Mouse (Mus musculus): ENCODE measurements around the gene Rnf123. TPM values are rescaled to one million over a fixed set of nuclear protein-coding genes. Genes with fewer than 3 reads are reported as not detected.
A peak's percentile ranks its signal among the peaks of the same experiment; 100 is the strongest.

The Rnf123 gene
- polyA plus RNA-seq, 1 experiment from 2014 or later = 16.5 TPM

- Histone ChIP-seq H3K4me3 (ENCODE audit: inconsistent target) (no peak overlapping the region), H3K79me2 (ENCODE audit: inconsistent target) (peaks cover 100% of the 10 kb centered on the region), H3K27ac (no peak overlapping the region), H3K36me3 (ENCODE audit: inconsistent target) (peaks cover 6% of the 10 kb centered on the region; the same call in 1 of the 2 replicates)
- WGBS (ENCODE audit: missing documents) = 85% methylated on average over 4 of the region's 5 CpGs
These were observed 75.1 kb downstream of the Rnf123 start for GRCm38 (mm10) chr9:108008041-108008440.

DNA sequence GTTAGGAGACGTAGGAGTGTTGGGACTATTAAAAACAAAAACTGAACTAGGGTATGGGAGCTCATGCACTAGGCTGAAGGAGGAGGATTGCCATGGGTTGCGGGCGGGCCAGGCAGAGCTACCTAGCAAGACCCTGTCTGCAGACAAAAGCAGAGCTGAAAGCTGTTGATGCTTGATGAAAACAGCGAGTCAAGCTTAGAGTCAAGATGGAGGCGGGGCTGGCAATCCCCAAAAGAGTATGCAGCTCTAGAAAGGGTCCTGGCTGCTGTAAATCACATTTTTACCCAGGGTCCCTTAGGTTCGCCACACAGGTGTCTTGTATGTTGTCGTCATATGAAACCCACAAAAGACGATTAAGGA, 79.6 kb downstream of the Rnf123 start:
- H3K79me2 ChIP-seq (ENCODE audit: inconsistent target) = peaks cover 59% of the 10 kb centered on the region
- peak overlapping the region; percentile 94 for H3K4me3 ChIP-seq (ENCODE audit: inconsistent target)
- 3% methylated on average over 8 of the region's 8 CpGs for WGBS (ENCODE audit: missing documents)
- H3K36me3 ChIP-seq (ENCODE audit: inconsistent target) = no peaks in the 10 kb centered on the region
- H3K27ac ChIP-seq = peak overlapping the region; percentile 55

DNA sequence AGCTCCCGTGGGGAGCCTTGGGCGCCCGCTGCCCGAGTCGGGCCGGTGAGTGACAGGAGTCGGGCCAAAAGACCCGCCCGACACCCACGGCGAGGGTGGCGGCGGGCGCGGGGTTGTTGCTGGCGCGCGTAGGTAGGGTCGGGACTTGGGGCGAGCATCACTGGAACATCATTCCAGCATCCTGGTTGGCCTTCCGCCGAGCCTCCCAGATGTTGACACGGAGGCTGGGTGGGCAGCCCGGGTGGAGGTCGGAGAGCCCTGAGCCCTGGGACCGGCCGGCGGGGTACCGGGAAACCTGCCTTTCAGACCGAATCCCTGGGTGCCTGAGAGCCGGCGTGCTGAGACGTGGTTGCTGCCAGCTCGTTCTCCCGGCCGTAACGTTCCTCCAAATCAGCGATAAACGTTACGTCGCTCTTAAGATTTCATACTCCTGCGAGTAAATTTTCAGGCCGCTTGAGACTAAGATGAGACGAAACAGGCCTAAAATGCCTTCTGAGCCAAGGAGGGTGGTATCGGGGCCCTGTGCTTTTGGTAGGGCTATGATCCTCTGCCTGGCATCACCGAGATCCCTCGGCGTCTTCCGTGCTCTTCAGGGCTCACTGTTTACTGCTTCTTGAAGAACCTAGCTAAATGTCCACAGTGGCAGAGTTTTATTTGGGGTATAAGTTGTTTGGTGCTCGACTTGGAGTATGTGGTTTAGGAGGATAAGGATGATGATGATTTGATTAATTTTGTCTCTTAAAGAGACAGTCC, 80.2 kb downstream of the Rnf123 start:
- peak overlapping the region; percentile 55 for H3K27ac ChIP-seq
- H3K79me2 ChIP-seq (ENCODE audit: inconsistent target) = peaks cover 53% of the 10 kb centered on the region
- 0% methylated on average over 45 of the region's 50 CpGs for WGBS (ENCODE audit: missing documents)
- H3K4me3 ChIP-seq (ENCODE audit: inconsistent target) = peak overlapping the region; percentile 94
- no peaks in the 10 kb centered on the region for H3K36me3 ChIP-seq (ENCODE audit: inconsistent target)

- Histone ChIP-seq H3K4me3 (ENCODE audit: inconsistent target) (peak within 1 kb of the TSS; percentile 94), H3K36me3 (ENCODE audit: inconsistent target) (no peaks in the 10 kb centered on the region), H3K79me2 (ENCODE audit: inconsistent target) (peaks cover 45% of the 10 kb centered on the region), H3K27ac (peak within 1 kb of the TSS; percentile 80)
- WGBS (ENCODE audit: missing documents) = 0% methylated on average over 43 of the region's 51 CpGs
These were observed 81.0 kb downstream of the Rnf123 start, which contains the start of gene Ip6k1 for GRCm38 (mm10) chr9:108001922-108002770. Ip6k1 (plus strand) TSS chr9:108002501.

Other genes starting within 250 kb of the Rnf123 start
- 41.6 to 90.8 TPM (median 45.5 TPM) in 3 replicates for gene Rbm6, start 210.1 kb downstream of the Rnf123 start, polyA plus RNA-seq (2018)
- gene Mon1a, start 195.2 kb downstream of the Rnf123 start, polyA plus RNA-seq (2018) = 8.2 to 10.9 TPM (median 8.7 TPM) in 3 replicates
- not detected in 3 replicates for gene Mst1r, start 176.5 kb downstream of the Rnf123 start, polyA plus RNA-seq (2018)
- not detected in 3 replicates for gene Actl11, start 154.9 kb downstream of the Rnf123 start, polyA plus RNA-seq (2018)
- not detected in 3 replicates for gene Camkv, start 147.7 kb downstream of the Rnf123 start, polyA plus RNA-seq (2018)
- 0.43 to 3.0 TPM (median 1.1 TPM) in 3 replicates for gene Traip, start 133.2 kb downstream of the Rnf123 start, polyA plus RNA-seq (2018)
- gene Uba7, start 107.8 kb downstream of the Rnf123 start, polyA plus RNA-seq (2018) = 33.6 to 130 TPM (median 36.8 TPM) in 3 replicates
- gene Gm20661, start 100.3 kb downstream of the Rnf123 start, polyA plus RNA-seq (2018) = 0.16 to 0.26 TPM in 2 of 3 replicates, not detected in the other
- gene Inka1, start 97.5 kb downstream of the Rnf123 start, polyA plus RNA-seq (2018) = 5.7 to 14.7 TPM (median 13.6 TPM) in 3 replicates
- 0.30 to 2.2 TPM in 2 of 3 replicates, not detected in the other for gene Cdhr4, start 90.8 kb downstream of the Rnf123 start, polyA plus RNA-seq (2018)
- 1.0 to 1.3 TPM in 2 of 3 replicates, not detected in the other for gene Gm20662, start 87.0 kb downstream of the Rnf123 start, polyA plus RNA-seq (2018)
- 34.5 to 93.7 TPM (median 45.4 TPM) in 3 replicates for gene Ip6k1, start 80.8 kb downstream of the Rnf123 start, polyA plus RNA-seq (2018)
- gene Gmppb, start 34.1 kb downstream of the Rnf123 start, polyA plus RNA-seq (2018) = 5.4 to 20.7 TPM (median 8.9 TPM) in 3 replicates
- 0.29 to 1.1 TPM (median 0.97 TPM) in 3 replicates for gene Amigo3, start 30.2 kb downstream of the Rnf123 start, polyA plus RNA-seq (2018)
- 0.09 to 0.19 TPM in 2 of 3 replicates, not detected in the other for gene Mst1, start 2.9 kb downstream of the Rnf123 start, polyA plus RNA-seq (2018)
- gene Apeh, start 11.3 kb upstream of the Rnf123 start, polyA plus RNA-seq (2018) = 30.5 to 37.0 TPM (median 32.8 TPM) in 3 replicates
- 4.3 to 8.4 TPM (median 4.9 TPM) in 3 replicates for gene Bsn, start 107.0 kb upstream of the Rnf123 start, polyA plus RNA-seq (2018)
- 38.1 to 58.2 TPM (median 44.5 TPM) in 3 replicates for gene Dag1, start 180.6 kb upstream of the Rnf123 start, polyA plus RNA-seq (2018)
- 6.8 to 7.1 TPM (median 6.8 TPM) in 3 replicates for gene Nicn1, start 207.1 kb upstream of the Rnf123 start, polyA plus RNA-seq (2018)
- 0.67 to 1.3 TPM (median 0.96 TPM) in 3 replicates for gene Amt, start 213.5 kb upstream of the Rnf123 start, polyA plus RNA-seq (2018)
- gene Rhoa, start 222.8 kb upstream of the Rnf123 start, polyA plus RNA-seq (2018) = 409 to 646 TPM (median 437 TPM) in 3 replicates
- 7.0 to 22.0 TPM (median 13.1 TPM) in 3 replicates for gene Tcta, start 222.8 kb upstream of the Rnf123 start, polyA plus RNA-seq (2018)